Mouse (Mus musculus) ES-E14 (cell line): ENCODE measurements around the gene Trcg1. TPM values are rescaled to one million over a fixed set of nuclear protein-coding genes. Genes with fewer than 3 reads are reported as not detected.

Experiments used
- DNase-seq: peaks from one replicate; pipeline ENCODE4 v3.0.0-alpha.2; 2013; ENCODE audit warnings: low read depth, low spot score
- H3K27ac ChIP-seq: 2 replicates; pipeline ENCODE4 v1.5.1; 2012; ENCODE audit warnings: low read depth, mild to moderate bottlenecking, low read length, moderate library complexity, mixed read lengths; ENCODE audit not compliant: poor library complexity, insufficient read depth, severe bottlenecking
- H3K36me3 ChIP-seq: 2 replicates; pipeline ENCODE4 v1.6.1; 2012; ENCODE audit warnings: mild to moderate bottlenecking, low read length, moderate library complexity, mixed read lengths; ENCODE audit not compliant: control insufficient read depth, poor library complexity, insufficient read depth, severe bottlenecking
- H3K4me1 ChIP-seq, 2 experiments: fragments of 150-350 bp in 1 of 2; sonication (generic) in 1 of 2; 2 replicates each; pipeline ENCODE4 v1.6.1; 2012; ENCODE audit warnings: low read length in 2 of 2, mild to moderate bottlenecking in 1 of 2, mixed read lengths in 1 of 2; ENCODE audit not compliant: control insufficient read depth in 2 of 2, insufficient read depth in 2 of 2, poor library complexity in 1 of 2
- H3K4me3 ChIP-seq, 2 experiments: fragments of 150-350 bp in 1 of 2; sonication (generic) in 1 of 2; 2 replicates each; pipeline ENCODE4 v1.5.1; 2012; ENCODE audit warnings: low read length in 2 of 2, low read depth in 1 of 2, mild to moderate bottlenecking in 1 of 2, mixed read lengths in 1 of 2; ENCODE audit not compliant: insufficient read depth in 1 of 2, poor library complexity in 1 of 2, severe bottlenecking in 1 of 2
- H3K9ac ChIP-seq: 2 replicates; pipeline ENCODE4 v1.6.1; 2012; ENCODE audit warnings: low read depth, mild to moderate bottlenecking, low read length, mixed read lengths; ENCODE audit not compliant: poor library complexity, insufficient read depth, severe bottlenecking
- H3K9me3 ChIP-seq: fragments of 150-350 bp; sonication (generic); 2 replicates; pipeline ENCODE4 v1.6.1; 2012; ENCODE audit warnings: low read depth, mild to moderate bottlenecking, low read length; ENCODE audit not compliant: control insufficient read depth, insufficient read depth
- CHD2 ChIP-seq: IDR thresholded peaks from 2 replicates; pipeline ENCODE4 v1.6.1; 2014; ENCODE audit warnings: mild to moderate bottlenecking, low read depth, low read length, inconsistent platforms
- HCFC1 ChIP-seq: IDR thresholded peaks from 2 replicates; pipeline ENCODE4 v1.6.1; 2012; ENCODE audit warnings: low read length, inconsistent platforms, borderline replicate concordance; ENCODE audit not compliant: insufficient read depth
- MAFK ChIP-seq: IDR thresholded peaks from 2 replicates; pipeline ENCODE4 v1.6.1; 2014; ENCODE audit warnings: mild to moderate bottlenecking, low read depth, low read length, inconsistent platforms; ENCODE audit not compliant: insufficient read depth
- ZC3H11A ChIP-seq: IDR thresholded peaks from 2 replicates; pipeline ENCODE4 v1.6.1; 2012; ENCODE audit warnings: low read depth, mild to moderate bottlenecking, inconsistent platforms, low read length, borderline replicate concordance
- ZNF384 ChIP-seq: IDR thresholded peaks from 2 replicates; pipeline ENCODE4 v1.6.1; 2012; ENCODE audit warnings: low read depth, low read length, inconsistent platforms
- in situ Hi-C, 2 experiments: fragments of 600-800 bp; cut with MboI; formaldehyde crosslinking; loops; one replicate each; pipeline ENCODE4 v1.15.1; 2025; ENCODE audit warnings: low sequenced_read_pairs in 2 of 2, inconsistent platforms in 1 of 2; ENCODE audit not compliant: unreplicated experiment in 2 of 2
- total RNA-seq: library from RNA; depleted of rRNA; stranded (reverse); fragments of 300-350 nt; gene quantifications from 2 replicates; pipeline ENCODE4 v1.2.3, GENCODE M21; 2012

The Trcg1 gene
- total RNA-seq, 1 experiment, result not detected

- H3K36me3 ChIP-seq, result peaks cover 30% of the 10 kb centered on the region
- H3K4me1 ChIP-seq, result peaks cover 2 to 10% of the 10 kb centered on the region in 2 experiments; a peak in 2 of 4 replicates
- DNase-seq, result no peak
- TF ChIP-seq MAFK, result no peak
- TF ChIP-seq CHD2, result no peak
- no peak for TF ChIP-seq ZC3H11A
- no peak for TF ChIP-seq HCFC1
- no peak for TF ChIP-seq ZNF384
- no peak overlapping the region for H3K9ac ChIP-seq
- in situ Hi-C loops, result no loop called here
- no peak overlapping the region for H3K4me3 ChIP-seq
- H3K9me3 ChIP-seq, result no peaks in the 10 kb centered on the region
- H3K27ac ChIP-seq, result no peak overlapping the region
Observed at GRCm38 (mm10) chr9:57250026-57250425, 13.7 kb downstream of the Trcg1 start.

GRCm38 (mm10) chr9:57251139-57251538, 14.8 kb downstream of the Trcg1 start:
- H3K36me3 ChIP-seq, result peaks cover 37% of the 10 kb centered on the region
- DNase-seq, result no peak
- no peak overlapping the region for H3K27ac ChIP-seq
- in situ Hi-C loops, result no loop called here
- H3K4me1 ChIP-seq, result peaks cover 4 to 14% of the 10 kb centered on the region in 2 experiments; a peak in 2 of 4 replicates
- H3K9me3 ChIP-seq, result no peaks in the 10 kb centered on the region
- TF ChIP-seq ZC3H11A, result no peak
- no peak for TF ChIP-seq ZNF384
- no peak for TF ChIP-seq HCFC1
- TF ChIP-seq CHD2, result no peak
- no peak for TF ChIP-seq MAFK
- H3K4me3 ChIP-seq, result no peak overlapping the region
- H3K9ac ChIP-seq, result no peak overlapping the region

- in situ Hi-C loops, result no loop called here
- Histone ChIP-seq H3K9ac (no peak overlapping the region), H3K9me3 (no peaks in the 10 kb centered on the region), H3K36me3 (peaks cover 65% of the 10 kb centered on the region), H3K27ac (no peak overlapping the region), H3K4me3 (no peak overlapping the region), H3K4me1 (peaks cover 2 to 22% of the 10 kb centered on the region in 2 experiments; a peak in 1 of 4 replicates)
- TF ChIP-seq MAFK, result no peak
- no peak for TF ChIP-seq CHD2
- no peak for TF ChIP-seq HCFC1
- no peak for DNase-seq
Observed at GRCm38 (mm10) chr9:57254061-57254460, 17.7 kb downstream of the Trcg1 start.

- in situ Hi-C loops, result no loop called here
- H3K36me3 ChIP-seq, result peaks cover 65% of the 10 kb centered on the region
Observed at GRCm38 (mm10) chr9:57254823-57255495, 18.6 kb downstream of the Trcg1 start.

GRCm38 (mm10) chr9:57256309-57256708, 20.0 kb downstream of the Trcg1 start:
- TF ChIP-seq ZNF384 (no peak), CHD2 (no peak), MAFK (no peak), HCFC1 (no peak), ZC3H11A (no peak)
- Histone ChIP-seq H3K4me3 (peak overlapping the region in 1 of 2 experiments; percentile 22; a peak in 2 of 4 replicates), H3K9ac (0 out of 2 replicates have a peak overlapping the region, but pooled peaks have one; percentile 16), H3K4me1 (peaks cover 2 to 32% of the 10 kb centered on the region in 2 experiments; a peak in 2 of 4 replicates), H3K9me3 (no peaks in the 10 kb centered on the region), H3K36me3 (peaks cover 65% of the 10 kb centered on the region), H3K27ac (no peak overlapping the region)
- DNase-seq, result no peak
- in situ Hi-C loops, result no loop called here

More at GRCm38 (mm10) chr9:57254823-57255495, 18.6 kb downstream of the Trcg1 start:
- no peak for DNase-seq
- TF ChIP-seq HCFC1, result no peak
- no peak overlapping the region; the same call in 1 of the 2 replicates for H3K27ac ChIP-seq
- no peaks in the 10 kb centered on the region for H3K9me3 ChIP-seq
- H3K4me3 ChIP-seq, result no peak overlapping the region
- H3K9ac ChIP-seq, result no peak overlapping the region
- peaks cover 2 to 22% of the 10 kb centered on the region in 2 experiments; a peak in 1 of 4 replicates for H3K4me1 ChIP-seq
